Mouse (Mus musculus) bone marrow macrophage, adult 2 months (primary cell): Measurements from ENCODE around the gene Nfe2l2.

Experiments
- CTCF ChIP-seq: IDR thresholded peaks from 2 replicates; pipeline ENCODE4 v1.5.1; 2012; ENCODE audit warnings: low read depth, mild to moderate bottlenecking, low read length, moderate library complexity
- POLR2A ChIP-seq: IDR thresholded peaks from 2 replicates; pipeline ENCODE4 v1.6.1; 2012; ENCODE audit warnings: mild to moderate bottlenecking, low read depth, low read length, borderline replicate concordance

DNA sequence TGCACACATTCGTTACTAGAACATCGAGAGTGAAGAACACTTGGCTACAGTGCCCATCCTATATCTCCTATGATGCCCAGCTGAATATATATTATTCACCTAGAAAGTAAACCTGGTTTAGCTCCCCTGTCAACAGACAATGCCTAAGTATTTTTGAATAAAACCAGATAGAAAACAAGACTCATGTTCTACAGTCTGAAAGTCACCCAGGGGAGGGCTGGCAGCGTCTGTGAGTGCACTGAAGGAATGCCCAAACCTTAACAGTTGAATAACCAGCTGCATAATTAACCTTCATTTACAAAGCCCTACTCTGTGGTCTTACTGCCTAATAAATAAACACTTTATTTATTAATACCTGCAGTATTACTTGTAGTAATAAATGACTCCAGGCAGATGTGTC, 19.9 kb downstream of the Nfe2l2 start:
- TF ChIP-seq POLR2A (no peak), CTCF (no peak)
